Mouse (Mus musculus) cerebellum, adult 11-12 months (tissue): ENCODE results near the gene Exosc10.

Experiments
- DNase-seq: peaks from one replicate; pipeline ENCODE4 v3.0.0; 2022

Gene Exosc10

DNA sequence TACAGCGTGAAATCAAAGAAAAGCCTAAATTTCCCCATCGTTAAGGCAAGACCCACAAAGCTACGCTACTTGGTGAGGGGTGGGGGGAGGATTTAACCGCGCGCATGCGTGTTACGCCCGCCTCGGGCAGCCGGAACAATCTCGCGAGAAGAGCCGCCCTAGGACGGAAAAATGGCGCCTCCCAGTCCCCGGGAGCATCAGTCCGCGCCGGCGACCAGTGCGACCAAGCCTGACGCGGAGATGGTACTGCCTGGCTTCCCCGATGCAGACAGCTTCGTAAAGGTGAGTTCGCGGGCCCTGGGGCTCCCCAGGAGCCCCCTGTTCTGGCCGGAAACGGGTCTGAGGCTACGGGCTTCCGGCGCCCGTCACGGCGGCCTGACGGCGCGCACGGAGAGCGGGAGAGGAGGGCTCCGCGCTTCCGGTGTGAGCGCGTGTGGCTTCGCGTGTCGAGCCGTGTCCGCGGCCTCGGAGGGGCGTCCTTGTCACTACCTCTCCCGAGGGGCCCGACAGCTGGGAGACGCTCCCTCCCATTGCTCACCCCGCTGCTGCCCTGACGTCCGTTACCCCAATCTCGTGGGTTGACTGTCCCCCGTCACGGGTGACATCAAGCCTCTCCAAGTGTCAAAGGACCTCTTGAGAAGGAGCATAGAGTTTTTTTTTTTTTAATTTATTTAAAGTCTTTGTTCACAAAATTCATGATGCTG lies at the start of gene Exosc10:
Gene Exosc10, plus strand, starts transcription at position 133 of the 704 bp plus-strand sequence.
- DNase-seq = peak; percentile 82

DNA sequence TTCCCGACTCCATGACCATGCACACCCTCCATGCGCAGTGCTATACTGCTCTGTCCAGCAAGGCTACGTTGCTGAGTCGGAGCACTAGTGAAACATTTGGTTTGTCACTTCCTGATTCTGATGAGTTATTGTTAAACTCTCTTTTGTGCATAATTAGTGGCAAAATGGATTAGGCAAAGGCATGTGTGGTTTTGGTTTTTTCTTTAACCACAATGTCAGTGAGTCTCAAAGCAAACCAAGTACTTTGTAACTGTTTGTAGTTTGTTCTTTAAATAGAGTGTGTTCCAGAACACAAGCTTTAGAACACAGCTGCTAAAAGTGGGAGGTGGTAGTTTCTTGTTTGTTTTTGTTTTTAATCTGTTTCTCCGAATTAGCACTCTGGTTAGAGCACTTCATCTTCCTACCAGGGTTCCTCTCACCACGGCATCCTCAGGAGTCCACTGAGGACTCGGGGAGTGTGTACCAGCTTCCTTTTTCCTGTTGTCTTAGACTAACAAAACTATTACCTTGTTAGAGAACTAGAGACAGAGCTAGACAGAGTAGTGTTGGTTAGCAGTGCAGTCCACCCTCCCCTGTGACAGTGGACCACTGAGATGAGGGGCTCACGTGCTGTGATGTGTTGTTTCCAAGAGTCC lies 48.7 kb upstream of the Exosc10 start:
- DNase-seq = no peak

DNA sequence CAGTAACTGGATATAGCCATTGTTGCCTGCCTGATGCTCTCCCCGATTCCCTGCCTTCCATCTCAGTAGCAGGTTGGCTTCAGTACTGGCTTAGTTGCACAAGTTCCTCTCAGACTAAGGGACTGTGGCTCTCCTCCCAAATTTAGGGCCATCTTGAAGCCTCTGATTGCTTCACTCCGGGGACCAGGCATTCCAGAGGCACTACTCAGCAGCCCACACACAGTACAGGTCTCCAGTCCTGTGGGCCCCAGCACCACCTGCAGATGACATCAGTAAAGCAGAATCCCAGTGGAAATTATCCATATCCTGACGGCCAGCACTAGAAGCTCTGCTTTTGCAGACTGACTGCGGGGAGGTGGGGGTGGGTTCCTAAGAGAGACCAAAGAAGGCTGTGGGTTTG lies 47.5 kb upstream of the Exosc10 start:
- DNase-seq = no peak

DNA sequence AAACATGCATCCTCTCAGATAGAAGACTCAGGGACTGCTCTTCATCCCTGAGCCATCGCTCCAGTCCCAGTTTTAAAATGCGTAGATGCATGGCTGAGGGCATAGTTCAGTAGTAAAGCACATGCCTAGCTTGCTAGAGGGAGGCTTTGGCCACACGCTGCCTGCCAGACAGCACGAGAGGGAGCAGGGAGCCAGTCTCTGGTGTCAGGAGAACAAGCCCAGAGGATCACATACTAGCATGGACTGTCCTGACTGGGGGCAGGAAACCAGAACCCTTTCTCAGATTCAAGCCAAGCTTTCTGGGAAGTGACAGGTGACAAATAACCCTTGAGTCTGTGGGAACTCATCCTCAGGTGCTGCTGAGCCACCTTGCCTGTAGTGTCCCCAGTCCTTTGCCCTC lies 46.9 kb upstream of the Exosc10 start:
- DNase-seq = no peak

DNA sequence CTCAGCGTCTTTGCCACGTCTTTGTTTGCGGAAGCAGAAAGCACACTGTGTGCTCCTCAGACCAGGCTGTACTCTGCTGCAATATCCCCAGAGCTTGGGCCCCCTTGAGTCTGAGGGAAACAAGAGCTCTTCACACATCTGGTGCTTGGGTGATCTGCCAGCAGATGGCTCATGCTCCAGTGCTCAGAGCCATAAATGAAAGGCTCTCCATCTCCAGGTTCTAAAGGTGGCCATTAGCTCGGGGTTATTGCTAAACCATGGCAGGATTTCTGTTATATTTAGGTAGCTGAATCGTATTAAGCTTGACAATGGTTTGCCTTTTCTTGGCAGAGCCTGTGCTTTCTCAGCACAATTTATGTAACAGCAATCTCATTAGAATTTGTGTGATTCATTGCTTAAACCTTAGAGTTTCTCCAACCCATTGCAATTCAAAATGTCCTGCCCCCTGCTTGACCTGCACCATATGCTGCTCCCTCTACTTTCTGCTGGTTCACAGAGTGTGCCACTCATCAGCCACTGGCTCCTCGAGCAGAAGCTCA lies 45.1 kb upstream of the Exosc10 start:
- DNase-seq = no peak

DNA sequence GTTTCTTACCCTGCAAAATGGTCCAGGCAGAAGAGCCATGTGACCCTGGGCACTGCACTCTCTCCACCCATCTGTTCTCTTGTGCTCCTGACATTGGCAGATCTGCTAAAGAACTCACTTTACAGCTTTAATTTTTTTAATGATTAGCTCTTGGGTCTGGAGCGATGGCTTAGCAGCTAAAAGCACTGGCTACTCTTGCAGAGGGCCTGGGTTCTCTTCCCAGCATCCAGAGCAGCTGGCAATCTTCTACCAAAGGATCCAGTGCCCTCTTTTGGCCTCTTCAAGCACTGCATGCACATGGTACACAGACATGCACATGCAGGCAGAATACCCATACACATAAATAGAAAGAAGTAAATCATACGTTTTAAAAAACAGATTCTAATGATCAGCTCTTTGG lies 42.9 kb upstream of the Exosc10 start:
- no peak for DNase-seq

DNA sequence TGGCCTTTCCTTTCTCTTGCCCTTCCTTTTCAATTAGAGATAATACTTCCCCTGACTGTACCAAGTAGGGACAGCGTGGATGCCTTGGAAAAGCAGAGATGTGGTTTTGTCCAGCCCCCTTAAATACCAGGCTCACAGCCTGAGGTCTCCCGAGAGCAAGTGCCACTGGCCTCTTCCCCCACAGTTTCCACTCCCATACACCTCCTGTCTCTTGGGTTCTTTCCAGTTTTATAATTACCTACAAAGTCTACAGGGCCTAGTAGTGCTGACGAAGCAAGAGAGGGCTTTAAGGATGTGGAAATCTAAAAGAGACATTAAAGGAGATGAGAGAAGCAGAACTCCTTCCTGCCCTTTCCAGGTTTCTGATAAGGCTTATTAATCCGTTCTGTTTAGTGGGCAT lies 40.4 kb upstream of the Exosc10 start:
- no peak for DNase-seq

DNA sequence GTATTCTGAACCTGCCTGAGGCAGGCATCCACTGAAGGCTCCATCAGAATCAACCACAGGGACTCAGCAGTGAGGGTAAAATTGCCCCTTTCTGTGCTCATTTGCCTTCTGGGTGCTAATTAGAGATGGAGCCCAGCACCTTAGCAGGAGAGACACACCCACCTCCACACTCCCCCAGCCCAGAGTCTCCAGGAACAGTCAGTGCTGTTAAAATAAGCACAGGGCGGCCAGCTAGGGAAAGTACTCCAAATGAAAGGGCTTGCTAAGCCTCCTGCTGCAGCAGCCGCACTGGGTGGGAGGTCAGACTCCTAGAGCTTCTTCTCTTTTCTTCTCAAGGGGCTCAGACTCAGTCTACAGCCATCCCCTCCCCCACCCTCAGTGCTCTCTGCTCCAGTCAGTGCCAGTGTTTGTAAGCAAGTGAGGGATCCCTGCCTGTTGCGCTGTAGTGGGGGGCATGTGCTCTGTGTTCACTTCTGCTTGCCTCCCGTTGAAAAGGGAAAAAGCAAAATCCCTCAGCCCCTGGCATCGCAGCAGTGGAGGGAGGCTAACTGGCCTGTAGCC lies 39.9 kb upstream of the Exosc10 start:
- DNase-seq = no peak

DNA sequence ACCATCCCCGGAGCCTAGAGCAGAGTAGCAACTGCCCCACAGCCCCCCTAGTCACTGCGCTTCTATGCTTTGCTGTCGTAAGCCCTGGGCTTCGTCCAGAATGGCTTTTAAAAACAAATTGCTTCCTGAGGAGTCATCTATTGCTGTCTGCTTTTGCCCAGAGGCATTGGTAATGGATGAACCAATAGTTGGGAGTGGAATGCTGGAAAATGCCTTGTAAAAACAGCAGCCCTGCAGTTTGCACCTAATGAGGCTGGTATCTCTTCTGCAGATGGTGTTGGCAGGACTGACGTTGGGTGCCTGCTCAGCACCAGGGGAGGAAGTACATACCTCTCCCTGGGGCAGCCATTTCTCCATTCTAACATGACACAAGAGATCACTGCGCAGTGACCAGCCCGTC lies 34.7 kb upstream of the Exosc10 start:
- no peak for DNase-seq

DNA sequence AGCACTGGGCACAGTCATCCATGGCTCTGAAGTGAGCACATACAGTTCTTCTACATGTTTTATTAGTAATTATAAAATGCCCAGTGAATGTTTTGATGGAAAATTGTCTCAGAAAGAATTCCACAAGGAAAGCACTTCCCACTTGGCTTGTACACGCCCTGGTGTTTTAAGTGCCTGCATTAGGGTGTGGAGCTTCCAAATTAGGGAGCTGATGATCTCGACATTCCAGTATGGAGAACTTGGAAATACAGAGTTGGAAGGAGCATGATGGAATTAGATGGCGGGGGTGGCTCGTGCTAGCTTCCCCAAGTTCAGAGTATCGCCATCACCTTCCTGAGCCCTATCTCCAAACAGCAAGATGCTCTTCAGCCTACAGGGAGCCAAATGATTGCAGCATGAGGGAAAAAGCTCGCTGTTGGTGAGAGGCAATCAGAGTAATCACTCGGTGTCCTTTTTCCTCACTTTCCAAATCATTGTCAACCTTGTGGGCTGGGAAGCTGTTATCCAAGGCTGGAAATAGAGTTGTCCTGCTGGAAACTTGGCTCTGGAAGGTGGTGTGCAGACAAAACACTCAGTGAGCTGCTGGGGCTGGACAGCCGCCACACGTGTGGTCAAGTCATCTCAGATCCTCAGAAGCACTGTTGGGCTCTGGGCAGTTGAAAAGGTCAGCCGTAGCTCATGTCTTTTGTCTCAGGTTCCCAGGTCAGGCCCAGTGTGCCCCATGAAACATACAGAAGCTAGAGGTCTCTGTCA lies 30.9 kb upstream of the Exosc10 start:
- no peak for DNase-seq

DNA sequence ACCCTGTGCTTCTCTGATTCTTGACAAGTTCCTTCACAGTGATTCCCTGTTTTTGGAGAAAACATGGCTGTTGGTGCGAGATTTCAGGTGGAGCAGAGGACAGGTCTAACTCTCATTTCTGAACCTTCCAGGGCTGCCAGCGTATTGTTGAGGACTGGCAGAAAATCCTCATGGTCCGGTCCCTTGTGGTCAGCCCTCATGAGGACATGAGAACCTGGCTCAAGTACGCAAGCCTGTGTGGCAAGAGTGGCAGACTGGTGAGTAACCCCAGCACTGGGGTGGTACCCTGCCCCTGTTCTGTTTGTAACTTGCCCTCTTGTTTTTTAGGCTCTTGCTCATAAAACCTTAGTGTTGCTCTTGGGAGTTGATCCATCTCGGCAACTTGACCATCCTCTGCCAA lies 27.9 kb upstream of the Exosc10 start:
- no peak for DNase-seq

DNA sequence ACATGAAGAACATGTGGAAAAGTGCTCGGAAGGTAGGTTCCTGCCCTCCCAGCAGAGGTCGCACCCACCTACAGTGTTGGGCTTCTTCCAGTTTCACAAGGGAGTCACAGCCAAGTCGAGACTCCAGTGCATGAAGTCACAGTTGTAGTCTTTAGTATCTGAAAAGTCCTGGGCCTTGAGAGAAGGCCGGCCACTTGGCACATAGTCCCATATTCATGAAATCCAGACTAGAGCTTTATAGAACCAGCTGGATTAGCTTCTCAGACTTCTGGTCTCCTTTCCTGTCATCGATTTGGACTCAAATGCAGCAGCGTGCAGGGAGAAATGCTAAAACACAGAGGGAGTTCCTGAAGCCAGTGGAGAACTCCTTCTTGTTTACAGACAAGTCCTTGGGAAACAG lies 27.5 kb upstream of the Exosc10 start:
- no peak for DNase-seq

DNA sequence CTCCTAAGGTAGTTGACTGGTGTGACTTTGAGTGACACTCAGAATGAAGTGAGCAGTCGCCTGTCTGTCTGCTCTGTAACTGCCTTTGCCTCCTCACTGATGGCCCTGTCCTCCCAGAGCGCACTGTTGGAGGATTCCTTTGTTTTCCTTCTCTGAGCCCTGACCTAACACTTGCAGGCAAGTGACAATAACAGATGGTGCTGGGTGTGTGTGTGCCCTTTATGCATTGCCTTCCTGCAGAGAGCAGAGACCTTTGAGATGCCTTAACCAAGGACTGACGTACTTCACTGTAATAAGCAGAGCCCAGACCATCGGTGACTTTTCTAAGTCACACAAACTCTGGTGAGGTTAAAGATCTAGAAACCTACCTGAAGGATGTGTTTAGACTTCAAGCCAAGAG lies 26.9 kb upstream of the Exosc10 start:
- DNase-seq = peak; percentile 25

DNA sequence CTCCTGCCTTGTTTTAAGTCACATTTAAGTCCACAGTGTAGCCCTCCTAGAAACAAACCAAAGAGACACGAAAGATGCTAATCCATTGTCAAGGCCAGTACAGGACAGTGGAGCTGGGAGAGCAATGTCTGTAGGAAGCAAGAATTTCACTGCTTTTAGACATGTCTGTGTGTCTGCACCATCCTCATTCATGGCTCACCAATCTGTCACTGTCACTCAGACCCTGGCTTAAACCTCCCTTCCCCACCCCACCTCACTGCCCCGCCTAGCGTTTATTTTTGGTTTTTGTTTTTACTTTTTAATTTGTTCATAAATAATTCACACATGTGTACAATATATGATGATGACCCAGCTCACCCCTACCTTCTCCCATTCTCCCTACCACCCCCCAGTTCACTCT lies 25.7 kb upstream of the Exosc10 start:
- no peak for DNase-seq

DNA sequence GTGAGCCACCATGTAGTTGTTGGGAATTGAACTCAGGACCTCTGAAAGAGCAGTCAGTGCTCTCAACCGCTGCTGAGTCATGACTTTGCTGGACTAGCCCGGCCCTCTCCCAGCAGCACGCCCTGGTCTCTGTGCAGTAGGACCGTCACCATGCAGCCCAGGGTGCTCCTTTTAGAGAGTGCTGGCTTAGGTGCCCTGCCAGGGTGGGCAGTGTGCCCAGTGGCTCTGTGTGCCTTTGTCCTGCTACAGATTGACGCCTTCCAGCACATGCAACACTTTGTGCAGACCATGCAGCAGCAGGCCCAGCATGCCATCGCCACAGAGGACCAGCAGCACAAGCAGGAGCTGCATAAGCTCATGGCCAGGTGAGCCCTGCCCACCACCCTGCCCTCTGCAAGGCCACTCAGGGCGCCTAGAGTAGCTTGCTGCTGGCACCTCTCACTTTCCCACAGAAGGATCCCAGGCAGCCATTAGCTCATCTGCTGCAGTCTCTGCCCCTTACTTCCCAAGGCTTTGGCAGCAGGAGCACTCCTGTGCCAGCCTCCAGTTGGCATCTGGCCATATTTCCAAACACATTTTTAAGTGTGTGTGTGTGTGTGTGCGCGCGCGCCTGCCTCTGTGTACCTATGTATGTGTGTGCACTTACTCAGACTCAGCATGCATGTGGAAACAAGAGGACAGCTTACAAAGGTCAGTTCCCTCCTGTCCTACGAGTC lies 24.5 kb upstream of the Exosc10 start:
- DNase-seq = peak; percentile 49

DNA sequence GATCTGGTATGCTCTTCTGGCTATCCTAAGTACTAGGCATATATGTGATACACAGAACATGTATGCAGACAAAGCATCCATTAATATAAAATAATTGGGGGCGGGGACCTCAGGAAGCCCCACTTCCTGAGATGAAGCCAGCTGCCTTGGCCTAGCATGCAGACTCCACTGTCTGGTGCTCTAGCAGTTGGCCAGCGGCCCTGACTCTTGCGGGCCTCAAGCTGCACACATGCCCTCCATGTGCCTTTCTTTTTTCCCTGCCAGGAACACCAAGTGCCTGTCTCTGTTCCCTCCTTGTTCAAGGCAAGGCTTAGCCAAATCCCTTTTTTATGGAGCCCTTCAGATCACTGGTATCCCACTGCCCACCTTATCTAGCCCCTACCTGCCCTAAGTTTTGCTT lies 22.4 kb upstream of the Exosc10 start:
- peak; percentile 22 for DNase-seq

DNA sequence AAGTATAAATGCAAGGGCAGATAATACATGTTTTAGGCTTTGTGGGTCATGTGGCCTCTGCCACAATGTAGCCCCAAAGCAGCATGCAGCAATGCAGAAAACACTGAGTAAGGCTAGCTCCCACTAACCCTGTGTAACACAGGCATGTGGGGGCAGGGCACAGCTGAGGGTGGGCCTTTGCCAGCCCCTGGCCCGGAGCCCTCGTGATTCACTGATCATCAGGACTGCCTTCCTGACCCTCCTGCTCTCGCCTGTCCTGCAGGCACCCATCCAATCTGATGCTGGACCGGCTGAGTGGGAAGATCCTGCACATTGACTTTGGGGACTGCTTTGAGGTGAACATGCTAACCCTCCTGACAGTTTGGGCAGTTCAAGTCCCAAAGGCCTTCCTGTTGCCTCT lies 9.1 kb upstream of the Exosc10 start:
- DNase-seq = no peak

DNA sequence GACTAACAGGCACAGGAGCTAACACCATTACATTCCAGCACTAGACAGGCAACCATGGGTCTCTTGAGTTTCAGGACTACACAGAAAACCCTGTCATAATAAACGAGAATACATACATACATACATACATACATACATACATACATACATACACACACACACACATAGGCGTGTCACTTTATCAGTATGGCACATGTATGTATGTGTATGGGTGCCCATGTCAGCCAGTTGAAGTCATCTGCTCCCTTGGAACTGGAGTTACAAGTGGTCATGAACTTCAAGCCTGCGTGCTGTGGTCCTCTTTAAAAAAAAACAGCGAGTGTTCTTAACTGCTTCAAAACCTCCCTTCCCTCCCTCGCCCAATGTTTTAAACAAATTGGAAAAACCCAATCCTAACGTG lies 463 bp upstream of the Exosc10 start:
- no peak for DNase-seq

DNA sequence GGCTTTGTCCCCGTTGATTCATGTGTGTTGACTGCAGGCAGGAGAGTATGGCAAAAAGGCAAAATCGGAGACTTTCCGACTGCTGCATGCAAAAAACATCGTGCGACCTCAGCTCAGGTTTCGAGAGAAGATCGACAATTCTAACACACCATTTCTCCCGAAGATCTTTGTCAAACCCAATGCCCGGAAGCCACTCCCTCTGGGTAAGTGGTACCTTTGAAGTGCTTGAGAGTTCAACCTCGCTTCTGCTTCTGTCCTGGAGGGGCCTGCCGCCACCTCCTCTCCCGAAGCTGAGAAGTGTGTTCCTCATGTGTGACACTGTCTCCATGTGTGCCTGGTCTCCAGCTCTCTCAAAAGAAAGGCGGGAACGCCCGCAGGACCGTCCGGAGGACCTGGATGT lies 4.4 kb downstream of the Exosc10 start:
- no peak for DNase-seq

DNA sequence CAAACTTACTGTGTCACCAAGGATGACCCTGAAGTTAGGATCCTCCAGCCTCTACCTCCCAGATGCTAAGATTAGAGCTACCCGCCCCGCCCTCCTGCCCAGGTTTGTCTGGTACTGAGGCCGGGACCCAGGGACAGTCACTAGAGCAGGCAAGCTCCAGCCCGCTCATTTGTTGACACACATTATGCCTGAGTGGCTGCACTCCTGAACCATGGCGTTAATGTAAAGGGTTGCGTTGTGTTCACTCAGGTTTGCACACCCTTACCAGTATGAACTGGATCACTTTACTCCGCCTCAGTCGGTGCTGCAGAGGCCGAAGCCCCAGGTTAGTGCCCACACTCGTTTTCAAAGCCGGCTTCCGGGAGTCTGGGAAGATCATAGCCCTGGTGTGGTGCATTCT lies 5.4 kb downstream of the Exosc10 start:
- DNase-seq = no peak

DNA sequence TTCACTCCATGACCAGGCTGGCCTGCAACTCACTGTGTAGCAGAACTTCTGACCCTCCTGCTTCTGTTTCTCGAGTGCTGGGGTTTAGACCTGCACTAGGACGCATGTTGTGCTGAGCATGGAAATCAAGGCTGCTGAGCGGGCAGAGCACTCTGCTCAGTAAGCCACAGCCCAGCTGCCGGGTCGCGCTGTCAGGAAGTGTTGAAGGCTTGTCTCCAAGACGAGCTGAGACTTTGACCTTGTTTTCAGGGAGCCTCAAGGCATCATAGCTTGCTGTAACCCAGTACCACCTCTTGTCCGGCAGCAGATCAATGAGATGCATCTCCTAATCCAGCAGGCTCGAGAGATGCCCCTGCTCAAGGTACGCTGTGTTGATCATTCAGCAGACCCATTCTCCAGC lies 11.9 kb downstream of the Exosc10 start:
- no peak for DNase-seq

DNA sequence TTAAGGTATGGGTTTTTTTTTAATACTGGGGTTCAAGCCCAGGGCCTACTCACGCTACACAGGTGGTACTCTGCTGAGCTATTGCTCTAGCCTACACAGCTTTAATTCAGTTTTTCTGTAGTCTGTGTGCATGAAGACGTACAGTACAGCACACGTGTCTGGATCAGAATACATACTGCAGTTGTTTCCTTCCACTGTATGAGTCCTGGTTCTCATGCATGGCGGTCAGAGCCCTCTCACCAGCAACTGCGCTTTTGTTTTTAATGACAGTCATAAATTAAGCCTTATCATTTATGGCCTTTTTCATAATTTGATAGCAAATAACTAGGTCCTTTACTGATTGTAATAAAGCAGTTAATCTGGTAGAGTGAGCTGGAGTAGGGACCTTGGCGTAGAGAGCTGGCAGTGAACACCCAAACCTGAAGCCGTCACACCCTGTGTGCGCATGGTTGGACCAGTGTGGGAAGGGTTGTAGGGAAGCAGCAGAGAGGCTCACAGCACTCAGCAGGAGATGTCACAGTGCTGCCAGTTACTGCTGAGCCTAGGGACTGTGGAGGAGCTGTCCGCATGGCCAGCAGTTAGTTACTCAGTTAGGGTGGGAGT lies 12.6 kb downstream of the Exosc10 start:
- DNase-seq = no peak

DNA sequence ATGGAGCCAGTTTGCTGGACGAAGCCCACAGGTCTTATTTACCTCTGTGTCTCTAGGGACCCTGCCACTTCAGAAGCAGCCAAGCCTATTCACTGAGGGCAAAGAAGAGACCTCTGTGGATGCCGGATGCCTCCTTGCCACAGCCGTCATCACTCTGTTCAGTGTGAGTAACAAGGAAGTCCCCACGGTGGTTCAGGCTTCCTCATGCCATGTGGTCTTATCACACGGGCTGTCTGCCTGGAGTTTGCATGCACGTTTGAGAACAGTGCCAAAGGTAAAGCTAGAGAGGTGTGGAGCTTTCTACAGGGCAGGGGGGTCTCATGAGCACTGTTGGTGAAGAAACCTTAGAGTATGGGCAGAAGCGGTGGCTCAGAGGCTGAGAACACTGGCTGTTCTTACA lies 15.0 kb downstream of the Exosc10 start:
- no peak for DNase-seq
